Mouse (Mus musculus) lung, postnatal 0 days (tissue): Measurements from ENCODE around the gene Cfdp1. TPM values are rescaled to one million over a fixed set of nuclear protein-coding genes. Genes with fewer than 3 reads are reported as not detected.
"Not testable (repeated sequence)": the region's sequence is repeated elsewhere in the genome, so short reads cannot be mapped to it uniquely, and the experiment has no call there.

ENCODE experiments used
- ATAC-seq: fragments of 200-750 bp; cut with Nextera tagmentation; 2 replicates; pipeline ENCODE4 v1.8.0; 2017; ENCODE audit warnings: moderate library complexity
- DNase-seq: peaks from one replicate; pipeline ENCODE4 v3.0.0-alpha.2; 2016; ENCODE audit warnings: low spot score
- H3K27ac ChIP-seq: fragments of 300-500 bp; sonication (generic); 2 replicates; pipeline ENCODE4 v1.5.1; 2014; ENCODE audit warnings: antibody characterized with exemption, mild to moderate bottlenecking, low read length, mixed read lengths
- H3K27me3 ChIP-seq: fragments of 300-500 bp; sonication (generic); replicated peaks from 2 replicates; pipeline ENCODE4 v1.6.1; 2014; ENCODE audit warnings: low read length, mixed read lengths; ENCODE audit not compliant: insufficient read depth
- H3K36me3 ChIP-seq: fragments of 300-500 bp; sonication (generic); 2 replicates; pipeline ENCODE4 v1.6.1; 2014; ENCODE audit warnings: low read length, mixed read lengths; ENCODE audit not compliant: insufficient read depth
- H3K4me1 ChIP-seq: fragments of 300-500 bp; sonication (generic); 2 replicates; pipeline ENCODE4 v1.6.1; 2014; ENCODE audit warnings: antibody characterized with exemption, low read depth, low read length, mixed read lengths; ENCODE audit not compliant: insufficient read depth
- H3K4me2 ChIP-seq: fragments of 300-500 bp; sonication (generic); replicated peaks from 2 replicates; pipeline ENCODE4 v1.6.1; 2014; ENCODE audit warnings: low read depth, mild to moderate bottlenecking, low read length, moderate library complexity, mixed read lengths
- H3K4me3 ChIP-seq: fragments of 300-500 bp; sonication (generic); 2 replicates; pipeline ENCODE4 v1.5.1; 2014; ENCODE audit warnings: low read depth, low read length
- H3K9ac ChIP-seq: fragments of 300-500 bp; sonication (generic); replicated peaks from 2 replicates; pipeline ENCODE4 v1.6.1; 2014; ENCODE audit warnings: low read depth, mild to moderate bottlenecking
- H3K9me3 ChIP-seq: fragments of 300-500 bp; sonication (generic); 2 replicates; pipeline ENCODE4 v1.6.1; 2016; ENCODE audit warnings: low read length, mixed read lengths
- CTCF ChIP-seq: IDR thresholded peaks from 2 replicates; pipeline ENCODE4 v1.5.1; 2016; ENCODE audit warnings: antibody characterized with exemption, mild to moderate bottlenecking
- EP300 ChIP-seq: IDR thresholded peaks from 2 replicates; pipeline ENCODE4 v1.6.1; 2016; ENCODE audit warnings: antibody characterized with exemption, mild to moderate bottlenecking, control low read depth
- WGBS: fragments of 180-500 bp; shearing (Covaris S2); extraction: QIAGEN DNeasy Blood & Tissue Kit; methylation state at CpG from one replicate; pipeline ENCODE4 v1.1.7; 2014; 5-methylcytosine and 5-hydroxymethylcytosine counted together
- polyA plus RNA-seq: library from polyadenylated mRNA; unstranded; fragments of >200 nt; fragmentation: Nextera tagmentation; extraction: Ambion mirVana; gene quantifications from 2 replicates; pipeline ENCODE4 v1.2.1, GENCODE M21; 2015

The Cfdp1 gene
- polyA plus RNA-seq, 1 experiment from 2014 or later, result 93.9 TPM

GRCm38 (mm10) chr8:111865857-111866256 lies 11.8 kb upstream of the Cfdp1 start:
- H3K4me3 ChIP-seq, result no peak overlapping the region
- H3K27me3 ChIP-seq, result no peaks in the 10 kb centered on the region
- H3K4me1 ChIP-seq, result no peaks in the 10 kb centered on the region
- no peak overlapping the region for H3K27ac ChIP-seq
- H3K9ac ChIP-seq, result no peak overlapping the region
- H3K4me2 ChIP-seq, result no peak overlapping the region
- DNase-seq, result peak; percentile 87
- peak; percentile 97 for ATAC-seq
- no peaks in the 10 kb centered on the region for H3K9me3 ChIP-seq
- H3K36me3 ChIP-seq, result no peaks in the 10 kb centered on the region
- 40% methylated on average over 6 of the region's 6 CpGs for WGBS
- 0 out of 2 replicates have a peak, but pooled peaks have one; percentile 2 for TF ChIP-seq CTCF
- TF ChIP-seq EP300, result no peak

GRCm38 (mm10) chr8:111865130-111865852 lies 11.2 kb upstream of the Cfdp1 start:
- Histone ChIP-seq H3K36me3 (no peaks in the 10 kb centered on the region), H3K27ac (no peak overlapping the region), H3K9ac (no peak overlapping the region), H3K4me3 (no peak overlapping the region), H3K27me3 (no peaks in the 10 kb centered on the region), H3K9me3 (no peaks in the 10 kb centered on the region), H3K4me1 (no peaks in the 10 kb centered on the region), H3K4me2 (no peak overlapping the region)
- DNase-seq (no peak), ATAC-seq (no peak)
- 75% methylated on average over 8 of the region's 8 CpGs for WGBS
- TF ChIP-seq CTCF, result no peak
- TF ChIP-seq EP300, result no peak

- no peaks in the 10 kb centered on the region for H3K4me1 ChIP-seq
- WGBS, result 79% methylated on average over 8 of the region's 8 CpGs
- no peak overlapping the region for H3K27ac ChIP-seq
- no peak overlapping the region for H3K9ac ChIP-seq
- TF ChIP-seq CTCF, result no peak
- no peak for TF ChIP-seq EP300
- H3K9me3 ChIP-seq, result no peaks in the 10 kb centered on the region
- no peak overlapping the region for H3K4me3 ChIP-seq
- no peak overlapping the region for H3K4me2 ChIP-seq
- DNase-seq, result no peak
- ATAC-seq, result no peak
- no peaks in the 10 kb centered on the region for H3K27me3 ChIP-seq
- no peaks in the 10 kb centered on the region for H3K36me3 ChIP-seq
These were observed 10.6 kb upstream of the Cfdp1 start for GRCm38 (mm10) chr8:111864648-111865047.

GRCm38 (mm10) chr8:111863280-111863679 lies 9.2 kb upstream of the Cfdp1 start:
- Histone ChIP-seq H3K9me3 (no peaks in the 10 kb centered on the region), H3K9ac (no peak overlapping the region), H3K27me3 (no peaks in the 10 kb centered on the region), H3K4me2 (no peak overlapping the region), H3K4me1 (no peaks in the 10 kb centered on the region), H3K4me3 (no peak overlapping the region), H3K36me3 (no peaks in the 10 kb centered on the region), H3K27ac (no peak overlapping the region)
- no peak for DNase-seq
- 55% methylated on average over 4 of the region's 4 CpGs for WGBS
- no peak for ATAC-seq
- TF ChIP-seq CTCF, result no peak
- no peak for TF ChIP-seq EP300

GRCm38 (mm10) chr8:111855977-111856376 lies 1.9 kb upstream of the Cfdp1 start:
- 84% methylated on average over 12 of the region's 12 CpGs for WGBS
- Histone ChIP-seq H3K4me3 (no peak overlapping the region), H3K4me1 (peaks cover 4% of the 10 kb centered on the region; the same call in 1 of the 2 replicates), H3K9me3 (no peaks in the 10 kb centered on the region), H3K4me2 (no peak overlapping the region), H3K27ac (no peak overlapping the region), H3K36me3 (no peaks in the 10 kb centered on the region), H3K9ac (no peak overlapping the region), H3K27me3 (no peaks in the 10 kb centered on the region)
- TF ChIP-seq CTCF (no peak), EP300 (no peak)
- ATAC-seq (no peak), DNase-seq (no peak)

- Histone ChIP-seq H3K9ac (peak overlapping the region; percentile 79), H3K4me3 (peak overlapping the region; percentile 78), H3K4me2 (peak overlapping the region; percentile 91)
- not testable (repeated sequence) for H3K4me1 ChIP-seq, H3K27ac ChIP-seq, ATAC-seq, DNase-seq, H3K27me3 ChIP-seq, H3K9me3 ChIP-seq, H3K36me3 ChIP-seq
- 47% methylated on average over 12 of the region's 12 CpGs for WGBS
These were observed 872 bp downstream of the Cfdp1 start for GRCm38 (mm10) chr8:111853219-111853618.
